Comparison of ENCODE assay signal across 32 mouse cellular contexts in genomic region chr16:38750803-38751202, GRCm38 (mm10). TPM values are rescaled to one million over a fixed set of nuclear protein-coding genes. Genes with fewer than 3 reads are reported as not detected.
DNase-seq lines count a peak whose midpoint lies in the region; ATAC-seq and TF ChIP-seq lines count a peak whose summit lies in the region.
"Had no signal": no experiment of that assay in that cellular context is flagged by ENCODE, and none has a peak within 500 bp of the region (broad histone marks: within the 10 kb centered on the region; RNA-seq: fewer than 3 reads in every experiment).

No protein-coding gene starts in this region.

- H3K4me1 ChIP-seq in lung, postnatal 0 days (ENCODE audit: insufficient read depth, low read depth, low read length), result peaks cover 12% of the 10 kb centered on the region; the same call in 1 of the 2 replicates
- peaks cover 32% of the 10 kb centered on the region for H3K4me1 ChIP-seq in limb, embryonic 12.5 days (replicated peaks)
- peaks cover 8% of the 10 kb centered on the region for H3K4me1 ChIP-seq in midbrain, embryonic 10.5 days
- H3K4me1 ChIP-seq: neural tube, embryonic 12.5 days had no signal

- ATAC-seq in lung, postnatal 0 days, result no peak; the same call in 1 of the 2 replicates
- peak; percentile 33; the same call in 1 of the 2 replicates for ATAC-seq in limb, embryonic 12.5 days (ENCODE audit: insufficient number of reproducible peaks, insufficient read depth, low FRiP score, low TSS enrichment, low read depth)
- ATAC-seq: activated CD4-positive, CD25-positive, alpha-beta regulatory T cell, adult 4 months; forebrain, embryonic 14.5 days; hindbrain, embryonic 16.5 days had no signal

- H3K4me2 ChIP-seq in lung, postnatal 0 days (replicated peaks; ENCODE audit: low read depth, low read length), result no peak overlapping the region
- no peak overlapping the region for H3K4me2 ChIP-seq in limb, embryonic 12.5 days
- H3K4me2 ChIP-seq: liver, embryonic 15.5 days; midbrain, embryonic 12.5 days; neural tube, embryonic 12.5 days had no signal

- no peak overlapping the region for H3K9ac ChIP-seq in lung, postnatal 0 days (replicated peaks; ENCODE audit: low read depth)
- no peak overlapping the region for H3K9ac ChIP-seq in limb, embryonic 12.5 days (replicated peaks)
- H3K9ac ChIP-seq: liver, embryonic 15.5 days; midbrain, embryonic 12.5 days; neural tube, embryonic 12.5 days had no signal

- H3K9me3 ChIP-seq in lung, postnatal 0 days (ENCODE audit: low read length), result no peaks in the 10 kb centered on the region
- H3K9me3 ChIP-seq in limb, embryonic 12.5 days, result no peaks in the 10 kb centered on the region
- H3K9me3 ChIP-seq in midbrain, embryonic 10.5 days (replicated peaks), result no peaks in the 10 kb centered on the region
- H3K9me3 ChIP-seq: hindbrain, embryonic 10.5 days; liver, embryonic 15.5 days; midbrain, embryonic 12.5 days; neural tube, embryonic 12.5 days had no signal

- no peaks in the 10 kb centered on the region for H3K36me3 ChIP-seq in lung, postnatal 0 days (ENCODE audit: insufficient read depth, low read length)
- H3K36me3 ChIP-seq in limb, embryonic 12.5 days, result peaks cover 19% of the 10 kb centered on the region; the same call in 1 of the 2 replicates
- H3K36me3 ChIP-seq in midbrain, embryonic 10.5 days, result peaks cover 2% of the 10 kb centered on the region; the same call in 1 of the 2 replicates
- H3K36me3 ChIP-seq: liver, embryonic 15.5 days; neural tube, embryonic 12.5 days had no signal

- DNase-seq in heart, adult 11 months, result peak; percentile 70
- no peak for DNase-seq in heart, adult 18-20 months
- peak; percentile 45 for DNase-seq in lung, postnatal 0 days (ENCODE audit: low spot score)
- DNase-seq in lung, postnatal 25 days (ENCODE audit: low spot score), result no peak
- DNase-seq in cerebellum, adult 11-12 months, result no peak
- no peak for DNase-seq in spleen, postnatal 4 days (ENCODE audit: low spot score in 2 of 2)
- no peak for DNase-seq in midbrain, embryonic 10.5 days (ENCODE audit: low spot score)
- DNase-seq: adrenal gland, adult 2 months; adrenal gland, postnatal 36 days; cerebellum, adult 2 months; cerebellum, postnatal 14 days; heart, postnatal 14 days; kidney, adult 11 months; kidney, postnatal 25 days; liver; lung, postnatal 10 days; right cerebral cortex, adult 18-20 months; right cerebral cortex, postnatal 4 days; thymus, adult 18-20 months; thymus, postnatal 36 days had no signal

- H3K27ac ChIP-seq in lung, postnatal 0 days (ENCODE audit: low read length), result no peak overlapping the region
- H3K27ac ChIP-seq in limb, embryonic 12.5 days, result peak overlapping the region; percentile 30; the same call in 1 of the 2 replicates
- H3K27ac ChIP-seq in midbrain, embryonic 10.5 days (replicated peaks), result no peak overlapping the region
- H3K27ac ChIP-seq: hindbrain, embryonic 10.5 days; layer of hippocampus, adult 2 months; left cerebral cortex, adult 2 months; liver, embryonic 15.5 days; midbrain, embryonic 12.5 days; neural tube, embryonic 12.5 days had no signal

- no peak for TF ChIP-seq CTCF in lung, postnatal 0 days (IDR thresholded peaks at IDR 0.05)

- WGBS in lung, postnatal 0 days, result 52% methylated on average over 6 of the region's 6 CpGs
- WGBS in limb, embryonic 12.5 days, result 48% methylated on average over 6 of the region's 6 CpGs
- 87% methylated on average over 6 of the region's 6 CpGs for WGBS in midbrain, embryonic 10.5 days

- H3K27me3 ChIP-seq in lung, postnatal 0 days (replicated peaks; ENCODE audit: insufficient read depth, low read length), result no peaks in the 10 kb centered on the region
- H3K27me3 ChIP-seq in limb, embryonic 12.5 days, result no peaks in the 10 kb centered on the region
- no peaks in the 10 kb centered on the region for H3K27me3 ChIP-seq in midbrain, embryonic 10.5 days (ENCODE audit: low read depth, poor library complexity, severe bottlenecking)
- H3K27me3 ChIP-seq: CH12.LX; midbrain, embryonic 12.5 days; neural tube, embryonic 12.5 days had no signal

- no peak overlapping the region for H3K4me3 ChIP-seq in lung, postnatal 0 days (ENCODE audit: low read depth, low read length)
- no peak overlapping the region for H3K4me3 ChIP-seq in limb, embryonic 12.5 days (replicated peaks)
- H3K4me3 ChIP-seq in midbrain, embryonic 10.5 days, result no peak overlapping the region
- H3K4me3 ChIP-seq: hindbrain, embryonic 10.5 days; layer of hippocampus, adult 2 months; left cerebral cortex, adult 2 months; liver, embryonic 15.5 days; midbrain, embryonic 12.5 days; myocyte; neural tube, embryonic 12.5 days had no signal

- no peak for TF ChIP-seq EP300 in lung, postnatal 0 days (IDR thresholded peaks at IDR 0.05)

RNA-seq across cellular contexts. Expression of gene B4galt4, which starts 8.7 kb away (rescaled TPM):
- 10 to 100 TPM; 10.3 to 16.1 TPM for total RNA-seq in heart, adult 18-20 months (2021)
- polyA plus RNA-seq in lung, postnatal 0 days (2015; fragmentation: Nextera tagmentation; extraction: Ambion mirVana), result 49.0 and 50.0 TPM in 2 replicates
- 33.3 and 33.6 TPM in 2 replicates for polyA plus RNA-seq in limb, embryonic 12.5 days (2016; fragmentation: Nextera tagmentation; extraction: Ambion mirVana)
- 20.8 and 25.7 TPM in 2 replicates for polyA plus RNA-seq in midbrain, embryonic 10.5 days (2016; fragmentation: Nextera tagmentation; extraction: Ambion mirVana)
- total RNA-seq: CH12.LX had no signal

RNA-seq across cellular contexts. Expression of gene Arhgap31, which starts 37.7 kb away (rescaled TPM):
- total RNA-seq in heart, adult 18-20 months (2021), result 10 to 100 TPM; 39.6 to 40.8 TPM
- 19.2 and 23.6 TPM in 2 replicates for polyA plus RNA-seq in lung, postnatal 0 days (2015; fragmentation: Nextera tagmentation; extraction: Ambion mirVana)
- polyA plus RNA-seq in limb, embryonic 12.5 days (2016; fragmentation: Nextera tagmentation; extraction: Ambion mirVana), result 8.8 and 9.9 TPM in 2 replicates
- polyA plus RNA-seq in midbrain, embryonic 10.5 days (2016; fragmentation: Nextera tagmentation; extraction: Ambion mirVana), result 7.3 and 8.7 TPM in 2 replicates

RNA-seq across cellular contexts. Expression of gene Upk1b, which starts 49.3 kb away (rescaled TPM):
- 1 to 10 TPM; 2.5 to 6.2 TPM for total RNA-seq in heart, adult 18-20 months (2021)
- polyA plus RNA-seq in lung, postnatal 0 days (2015; fragmentation: Nextera tagmentation; extraction: Ambion mirVana), result 61.3 and 71.6 TPM in 2 replicates
- 7.9 and 8.2 TPM in 2 replicates for polyA plus RNA-seq in limb, embryonic 12.5 days (2016; fragmentation: Nextera tagmentation; extraction: Ambion mirVana)
- polyA plus RNA-seq in midbrain, embryonic 10.5 days (2016; fragmentation: Nextera tagmentation; extraction: Ambion mirVana), result 0.86 and 1.1 TPM in 2 replicates
- total RNA-seq: CH12.LX had no signal
- polyA plus RNA-seq: activated CD4-positive, CD25-positive, alpha-beta regulatory T cell, adult 4 months; forebrain, embryonic 14.5 days had no signal

Comparison
In these comparisons a context has a peak if more than half of its experiments do, and no peak if none do; other contexts are left out.
1. DNase-seq: peak in heart, adult 11 months (single experiment) and lung, postnatal 0 days (single experiment); none in heart, adult 18-20 months (0 of 2), lung, postnatal 25 days (single experiment), cerebellum, adult 11-12 months (single experiment), spleen, postnatal 4 days (0 of 2) and midbrain, embryonic 10.5 days (single experiment).